Mouse (Mus musculus) frontal cortex, adult 2 months (tissue): Measurements from ENCODE around the gene Hsp90ab1. TPM values are rescaled to one million over a fixed set of nuclear protein-coding genes. Genes with fewer than 3 reads are reported as not detected.

Experiments
- DNase-seq, 2 experiments: peaks; one replicate each; pipeline ENCODE4 v3.0.0; 2022; ENCODE audit warnings: low spot score in 1 of 2; ENCODE audit errors: extremely low spot score in 1 of 2
- polyA plus RNA-seq: library from polyadenylated mRNA; depleted of rRNA; stranded (reverse); fragments of >200 nt; gene quantifications from 2 replicates; pipeline ENCODE4 v1.2.3, GENCODE M21; 2012

Gene Hsp90ab1
- polyA plus RNA-seq, 1 experiment: 985 TPM

DNA sequence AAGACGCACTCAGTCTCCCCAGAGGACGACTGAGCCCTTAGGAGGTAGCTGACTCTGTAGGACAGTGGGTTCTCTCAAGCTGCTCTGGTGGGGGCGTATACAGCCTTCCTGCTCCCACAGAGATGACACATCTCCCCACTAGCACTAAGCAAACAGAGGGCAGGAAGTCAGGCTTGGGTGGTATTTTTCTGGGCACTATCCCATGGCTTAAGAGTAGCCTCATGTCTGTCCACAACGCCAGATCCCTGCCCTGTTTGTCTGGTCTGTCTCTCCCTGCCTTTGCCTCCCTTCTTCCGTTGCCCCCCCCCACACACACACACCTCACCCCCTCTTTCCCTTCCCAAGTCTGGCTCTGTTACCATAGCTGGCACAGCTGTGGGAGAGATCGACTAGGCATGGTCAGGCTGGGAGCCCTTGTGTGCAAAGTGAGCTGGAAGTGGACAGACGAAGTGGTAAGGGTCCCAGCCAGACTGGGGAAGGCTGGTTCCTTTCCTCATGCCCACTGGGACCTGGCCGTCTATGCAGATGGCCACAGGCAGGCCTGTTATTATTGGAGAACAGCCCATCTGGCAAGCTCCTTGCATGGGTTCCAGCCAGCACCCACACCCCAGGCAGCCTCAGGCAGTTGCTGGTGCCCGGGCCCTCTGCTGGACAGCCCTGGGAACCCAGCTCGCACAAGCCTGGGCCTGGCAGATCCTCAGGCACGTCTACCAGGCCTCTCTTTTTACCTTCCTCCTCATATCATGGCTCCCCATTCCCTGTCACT lies 23.7 kb upstream of the Hsp90ab1 start:
- peak in 1 of 2 experiments; percentile 73 for DNase-seq

DNA sequence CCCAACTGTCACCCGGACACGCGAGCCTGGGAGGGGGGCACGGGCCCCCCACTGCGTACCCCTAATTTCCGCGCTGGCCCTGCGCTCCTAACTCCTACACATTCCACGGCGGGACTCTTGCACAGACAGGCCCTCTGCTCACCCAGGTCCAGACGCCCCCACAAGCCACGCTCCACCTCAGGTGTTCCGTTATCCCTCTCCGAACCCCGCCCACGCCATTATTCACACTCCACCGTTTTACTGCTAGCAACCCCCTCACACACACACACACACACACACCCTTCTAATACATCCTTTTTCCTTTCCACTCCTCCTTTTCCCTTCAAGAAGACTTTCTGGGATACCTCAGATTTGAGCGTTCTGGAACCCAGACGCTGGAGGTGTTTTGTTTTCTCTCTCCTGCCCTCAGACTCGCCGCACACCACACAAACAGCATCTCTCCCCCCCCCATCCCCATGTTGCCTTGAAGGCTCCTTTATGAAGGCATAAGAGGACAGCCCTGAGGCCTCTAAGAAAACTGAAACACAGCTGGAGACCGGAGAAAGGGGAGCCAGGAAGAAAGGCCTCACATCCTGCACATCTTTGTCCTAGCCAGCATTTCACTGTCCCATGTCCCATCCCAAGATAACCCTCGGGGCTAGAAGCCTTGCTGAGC lies 22.8 kb upstream of the Hsp90ab1 start:
- DNase-seq: peak in 1 of 2 experiments; percentile 59

DNA sequence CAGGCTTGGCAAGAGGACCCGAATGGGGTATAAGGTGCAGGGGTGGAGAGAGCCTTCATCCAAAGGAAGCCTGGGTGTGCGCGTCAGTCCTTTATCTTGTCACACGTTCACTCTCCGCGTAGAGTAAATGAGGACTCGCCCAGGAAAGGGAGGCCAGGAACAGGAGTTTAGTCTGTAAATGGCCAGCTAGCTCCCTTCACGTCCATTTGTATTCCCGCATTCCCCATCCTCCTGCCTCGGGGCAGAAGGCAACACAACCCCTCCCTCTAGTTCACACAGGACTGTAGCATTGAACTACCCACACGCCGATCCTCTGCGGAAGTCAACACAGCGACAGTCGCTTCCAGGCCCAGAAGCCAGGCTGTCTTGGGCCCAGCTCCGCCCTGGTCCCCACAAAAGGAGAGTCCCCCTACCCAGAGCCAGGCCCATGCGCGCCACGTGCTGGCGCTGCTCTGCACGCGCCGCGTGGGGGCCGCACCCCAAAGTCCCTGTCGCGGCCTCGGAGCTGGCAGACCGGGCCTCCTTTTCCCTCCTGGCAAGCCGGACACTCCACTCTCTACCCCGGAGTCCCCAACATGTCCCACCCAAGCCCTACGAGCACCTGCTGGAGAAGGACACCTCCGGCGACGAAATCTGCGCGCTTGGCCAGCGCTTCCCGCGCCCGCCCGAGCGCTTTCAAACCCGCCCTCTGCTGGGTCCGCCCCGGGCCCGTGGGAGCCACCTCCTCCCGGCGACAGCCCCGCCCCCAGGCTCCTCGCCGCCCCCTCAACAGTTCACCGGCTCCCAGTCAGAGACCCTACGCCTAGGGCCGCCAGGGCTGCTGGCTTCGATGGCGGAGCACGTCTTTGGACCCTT lies 22.0 kb upstream of the Hsp90ab1 start:
- DNase-seq: no peak

DNA sequence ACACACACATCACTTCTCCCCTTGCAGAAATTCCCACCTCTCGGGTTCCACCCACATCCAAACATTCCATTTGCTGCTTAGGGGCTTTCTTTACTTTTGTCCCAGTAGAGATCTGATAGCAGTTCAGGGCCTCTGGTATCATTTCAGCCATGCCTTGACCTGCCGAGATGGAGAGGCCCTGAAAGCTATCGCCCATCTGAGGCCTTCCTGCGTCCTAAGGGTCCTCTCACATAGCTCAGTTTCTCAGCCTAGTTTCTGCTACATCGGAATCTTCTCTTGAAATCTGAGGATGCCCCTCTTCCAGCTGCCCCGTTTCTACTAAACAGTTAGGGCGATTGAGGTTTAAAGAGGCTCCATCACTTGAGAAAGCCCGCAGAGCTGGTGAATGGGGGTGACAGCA lies 21.1 kb upstream of the Hsp90ab1 start:
- no peak for DNase-seq

DNA sequence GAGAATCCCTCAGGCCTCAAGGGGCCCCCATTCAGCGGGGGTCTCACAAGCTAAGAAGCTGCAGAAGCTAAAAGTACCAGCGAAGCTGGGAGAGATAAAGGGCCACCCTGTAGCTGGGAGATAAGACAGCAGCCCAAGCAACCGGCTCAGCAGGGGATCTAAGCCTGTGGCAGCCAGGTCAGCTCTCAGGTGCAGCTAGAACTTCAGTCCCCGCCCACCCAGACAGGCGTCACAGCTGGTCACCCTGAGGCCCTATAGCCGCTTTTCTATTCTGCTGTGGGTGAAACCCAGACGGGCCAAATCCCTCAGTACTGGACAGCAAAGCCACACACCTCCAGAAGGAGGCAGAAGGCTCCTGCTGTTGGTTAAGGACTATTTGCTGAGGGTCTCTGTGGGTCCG lies 20.4 kb upstream of the Hsp90ab1 start:
- no peak for DNase-seq

DNA sequence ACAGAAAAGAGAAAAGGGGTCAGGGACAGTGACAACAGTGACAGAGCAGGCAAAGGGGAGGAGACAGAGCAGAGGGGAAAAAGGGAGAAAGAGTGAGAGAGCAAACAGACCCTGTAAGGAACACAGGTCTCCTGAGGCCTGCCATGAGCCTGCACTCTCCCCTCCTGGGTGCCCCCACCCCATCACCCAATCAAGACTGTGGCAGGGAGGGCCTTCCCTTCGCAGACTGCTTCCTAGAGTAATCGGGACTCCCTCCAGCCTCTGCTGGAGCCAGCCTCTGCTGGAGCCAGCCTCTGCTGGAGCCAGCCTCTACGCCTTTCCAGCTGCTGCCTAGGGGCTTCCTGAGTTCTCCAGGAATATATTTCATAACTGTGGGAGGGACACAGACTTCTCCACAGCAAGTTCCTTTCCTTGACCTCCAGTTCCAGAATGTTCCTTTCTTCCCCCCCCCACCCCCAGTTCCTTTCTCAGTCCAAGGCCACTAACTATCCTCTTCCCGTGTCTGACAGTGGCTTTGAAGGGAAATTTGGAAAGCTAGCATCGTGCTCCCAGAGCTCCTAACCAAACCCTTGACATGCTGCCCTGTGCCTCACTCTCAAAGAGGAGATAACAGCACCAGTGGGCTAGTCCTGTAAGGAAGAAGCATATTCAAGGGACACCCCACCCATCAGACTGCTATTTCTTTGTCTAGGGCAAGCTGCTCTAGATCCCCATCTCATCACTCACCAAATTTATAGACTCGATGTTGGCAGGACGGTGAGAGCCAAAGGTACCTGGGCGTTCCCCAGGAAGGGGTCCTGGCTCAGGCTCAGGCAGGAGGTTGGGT lies 19.7 kb upstream of the Hsp90ab1 start:
- DNase-seq: no peak

DNA sequence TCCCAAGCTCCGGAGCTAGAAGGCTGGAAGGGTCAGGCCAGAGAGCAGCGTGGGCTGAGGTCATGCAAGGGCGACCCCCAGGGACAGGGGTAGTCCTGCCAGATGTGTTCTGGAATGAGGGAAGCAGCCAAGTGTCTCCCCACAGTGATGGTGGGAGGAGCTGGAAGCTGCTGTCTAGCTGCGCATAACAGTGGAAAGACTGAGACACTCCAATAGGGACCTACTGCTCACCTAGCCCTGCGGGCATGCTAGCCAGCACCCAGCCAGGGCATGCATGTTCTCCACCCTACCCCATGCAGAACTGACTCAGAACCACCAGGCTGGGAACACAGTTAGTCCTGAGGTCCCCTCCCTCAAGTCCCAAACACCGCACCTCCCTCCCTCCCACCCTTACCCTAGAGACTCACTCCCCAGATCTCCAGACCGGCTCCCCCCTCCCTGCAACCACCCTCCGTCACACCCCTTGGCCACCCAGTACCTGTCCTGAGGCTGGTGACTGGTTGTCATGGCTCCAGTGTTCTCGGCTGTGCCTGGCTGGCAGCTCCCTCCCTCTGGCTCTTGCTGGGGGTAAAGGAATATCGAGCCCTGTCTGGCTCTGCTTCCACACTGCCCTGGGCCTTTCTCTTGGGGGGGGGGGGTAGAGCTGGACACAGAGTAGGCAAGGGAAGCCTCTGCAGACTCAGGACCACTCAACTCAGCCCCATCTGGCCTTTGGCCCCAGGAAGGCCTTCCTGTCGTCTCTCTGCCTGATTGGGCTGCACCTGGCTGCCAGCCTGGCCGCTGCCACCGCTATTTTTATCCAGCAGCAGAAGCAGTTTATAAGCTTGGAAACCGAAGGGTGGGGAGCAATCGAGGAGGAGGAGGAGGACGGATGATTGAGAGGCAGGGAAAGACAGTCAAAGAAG lies 18.9 kb upstream of the Hsp90ab1 start:
- no peak for DNase-seq

DNA sequence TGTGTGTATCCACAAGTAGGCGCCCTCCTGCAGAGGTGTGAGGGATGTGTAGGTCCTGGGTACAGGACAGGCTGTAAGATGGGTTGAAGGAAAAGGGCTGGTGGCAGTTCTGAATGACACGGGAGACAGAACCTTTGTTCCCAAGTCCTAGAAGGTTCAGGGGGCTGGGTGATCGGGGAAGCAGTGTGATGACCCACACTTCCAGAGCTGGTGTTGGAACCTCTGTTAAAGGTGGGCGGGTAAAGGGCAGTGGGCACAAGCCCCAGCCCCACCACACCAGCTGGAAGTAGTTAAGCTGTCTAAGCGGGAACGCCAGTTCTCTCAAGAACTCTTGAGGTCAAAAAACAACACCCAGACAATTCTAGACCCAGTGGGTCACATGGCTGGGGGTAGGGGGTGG lies 17.3 kb upstream of the Hsp90ab1 start:
- DNase-seq: no peak

DNA sequence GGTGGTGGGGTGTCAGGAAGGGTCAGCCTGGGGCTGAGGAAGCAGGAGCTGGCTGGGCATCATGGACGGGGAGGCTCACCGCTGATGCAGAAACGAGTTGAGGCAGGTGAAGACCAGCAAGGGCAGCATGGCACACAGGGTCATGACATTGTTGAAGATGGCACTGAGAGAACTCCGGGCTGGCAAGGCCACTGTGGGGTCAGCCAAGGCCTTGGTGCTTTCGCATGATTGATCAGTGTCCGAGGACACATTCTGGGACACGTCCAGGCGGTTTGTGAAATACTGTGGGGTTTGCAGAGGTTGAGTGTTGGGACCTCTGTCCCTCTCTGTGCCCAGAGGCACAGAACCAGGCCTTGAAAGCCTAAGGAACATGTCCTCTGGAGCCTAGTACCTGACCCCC lies 16.8 kb upstream of the Hsp90ab1 start:
- DNase-seq: no peak

DNA sequence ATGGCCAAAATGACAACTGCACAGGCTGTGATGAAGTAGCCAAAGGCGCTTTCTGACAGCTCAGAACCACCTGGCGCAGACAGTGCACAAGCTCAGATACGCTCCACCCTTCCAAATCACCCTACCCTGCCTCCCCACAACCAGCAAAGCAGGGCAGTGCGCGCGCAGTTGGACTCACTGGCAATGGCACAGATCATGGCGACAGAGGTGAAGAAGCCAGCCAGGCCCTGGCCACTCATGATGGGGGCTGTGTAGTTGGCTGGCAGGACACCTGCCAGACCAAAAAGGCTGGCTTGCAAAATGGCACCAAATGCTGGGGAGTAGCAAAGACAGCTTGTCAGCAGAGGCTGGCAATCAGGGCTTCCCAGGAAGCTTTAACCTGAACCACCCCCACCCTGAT lies 16.2 kb upstream of the Hsp90ab1 start:
- DNase-seq: no peak

DNA sequence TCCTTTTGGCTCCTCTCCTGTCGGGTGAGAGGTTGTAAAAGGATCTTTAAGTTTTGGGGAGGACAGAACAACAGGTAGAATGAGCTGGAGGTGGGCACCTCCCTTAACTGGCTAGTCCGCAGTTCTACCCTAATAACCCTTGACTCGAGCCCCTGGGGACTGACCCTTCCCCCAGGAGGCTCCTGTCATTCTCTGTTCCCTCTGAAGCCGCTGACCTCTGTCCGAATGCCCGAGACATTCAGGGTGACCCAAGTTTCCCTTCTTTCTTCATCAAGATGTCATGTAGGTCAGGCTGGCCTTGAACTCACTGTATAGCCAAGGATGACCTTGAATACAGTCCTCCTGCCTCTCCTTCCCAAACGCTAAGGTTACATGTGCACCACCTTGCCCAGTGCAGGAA lies 15.3 kb upstream of the Hsp90ab1 start:
- no peak for DNase-seq

DNA sequence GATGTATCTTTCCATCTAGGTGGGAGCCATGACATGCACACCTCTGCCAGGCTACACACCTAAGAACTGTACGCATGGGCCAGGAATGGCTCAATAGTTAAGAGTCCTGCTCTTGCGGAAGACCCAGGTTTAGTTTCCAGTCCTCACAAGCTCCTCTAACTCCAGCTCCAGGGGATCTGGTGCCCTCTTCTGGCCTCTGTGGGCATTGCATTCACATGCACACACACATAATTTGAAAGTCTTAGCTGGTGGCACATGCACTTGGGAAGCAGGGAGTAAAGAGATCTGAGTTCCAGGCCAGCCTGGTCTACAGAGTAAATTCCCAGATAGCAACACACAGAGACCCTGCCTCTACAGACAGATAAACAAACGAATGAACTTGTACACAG lies 13.4 kb upstream of the Hsp90ab1 start:
- DNase-seq: no peak

DNA sequence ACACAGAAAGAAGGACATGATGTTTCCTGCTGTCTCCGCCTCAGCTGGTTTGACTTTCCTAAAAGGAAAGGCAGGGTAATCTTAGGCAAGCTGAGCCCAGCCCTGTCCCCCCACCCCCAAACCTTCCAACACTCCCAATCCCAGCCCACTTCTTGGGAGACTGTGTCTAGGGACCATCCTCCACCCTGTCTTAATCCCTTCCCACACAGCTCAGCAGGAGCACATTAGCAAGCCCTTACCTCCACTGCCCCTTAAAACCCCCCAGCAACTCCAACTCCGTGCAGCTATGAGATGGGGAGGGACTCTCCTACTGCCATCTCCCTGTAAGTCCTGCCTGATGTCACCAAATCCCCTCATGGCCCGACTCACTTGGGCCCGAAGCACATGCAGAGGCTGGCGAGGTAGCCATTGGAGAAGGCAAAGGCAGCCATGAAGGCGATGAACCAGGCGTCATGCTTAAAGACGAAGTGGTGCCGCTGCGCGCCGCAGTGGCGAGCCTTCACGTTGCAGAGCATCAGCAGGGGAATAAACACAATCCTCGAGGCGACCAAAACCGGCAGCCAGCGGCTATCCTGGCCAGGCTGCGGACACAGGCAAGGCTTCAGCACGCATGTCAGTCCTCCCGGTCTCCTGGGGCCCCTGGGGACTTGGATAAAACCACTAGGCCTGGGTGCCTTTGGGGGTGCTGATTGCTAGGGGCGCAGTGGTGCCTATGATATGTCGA lies 12.8 kb upstream of the Hsp90ab1 start:
- no peak for DNase-seq

DNA sequence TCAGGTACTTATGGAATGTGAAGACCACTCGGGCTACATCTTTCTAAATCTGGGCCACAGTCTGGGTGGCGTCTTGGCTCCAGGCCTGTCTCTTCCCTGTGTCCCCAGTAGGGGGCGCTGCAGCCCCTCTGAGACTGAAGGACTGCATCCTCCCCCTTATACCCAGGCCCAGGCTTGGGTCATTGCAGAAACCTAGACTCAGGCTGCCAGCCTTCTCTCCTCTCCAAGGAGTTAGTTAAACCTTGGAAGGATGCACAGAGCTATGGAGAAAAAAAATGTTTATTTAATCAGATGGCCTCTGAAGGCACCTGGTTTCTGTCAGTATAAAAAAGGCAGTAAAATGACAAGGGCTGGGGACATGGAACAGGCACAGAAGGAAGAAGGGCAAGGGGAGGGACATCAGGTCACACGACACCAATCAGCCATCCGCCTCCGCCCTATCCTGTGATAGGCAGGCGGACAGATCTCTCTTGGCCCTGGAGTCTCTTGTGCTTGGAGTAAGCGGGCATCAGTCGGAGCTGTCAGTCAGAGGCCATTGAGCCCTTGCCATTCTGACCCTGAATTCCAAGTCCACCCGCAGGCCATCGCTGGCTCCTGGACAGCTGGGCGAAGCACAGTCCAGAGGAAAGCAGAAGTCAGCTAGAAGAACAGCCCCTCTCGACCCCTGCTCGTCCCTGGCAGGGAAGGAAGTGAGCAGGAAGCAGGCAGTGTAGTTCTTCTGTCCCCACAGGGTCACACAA lies 12.0 kb upstream of the Hsp90ab1 start:
- peak in 1 of 2 experiments; percentile 85 for DNase-seq

DNA sequence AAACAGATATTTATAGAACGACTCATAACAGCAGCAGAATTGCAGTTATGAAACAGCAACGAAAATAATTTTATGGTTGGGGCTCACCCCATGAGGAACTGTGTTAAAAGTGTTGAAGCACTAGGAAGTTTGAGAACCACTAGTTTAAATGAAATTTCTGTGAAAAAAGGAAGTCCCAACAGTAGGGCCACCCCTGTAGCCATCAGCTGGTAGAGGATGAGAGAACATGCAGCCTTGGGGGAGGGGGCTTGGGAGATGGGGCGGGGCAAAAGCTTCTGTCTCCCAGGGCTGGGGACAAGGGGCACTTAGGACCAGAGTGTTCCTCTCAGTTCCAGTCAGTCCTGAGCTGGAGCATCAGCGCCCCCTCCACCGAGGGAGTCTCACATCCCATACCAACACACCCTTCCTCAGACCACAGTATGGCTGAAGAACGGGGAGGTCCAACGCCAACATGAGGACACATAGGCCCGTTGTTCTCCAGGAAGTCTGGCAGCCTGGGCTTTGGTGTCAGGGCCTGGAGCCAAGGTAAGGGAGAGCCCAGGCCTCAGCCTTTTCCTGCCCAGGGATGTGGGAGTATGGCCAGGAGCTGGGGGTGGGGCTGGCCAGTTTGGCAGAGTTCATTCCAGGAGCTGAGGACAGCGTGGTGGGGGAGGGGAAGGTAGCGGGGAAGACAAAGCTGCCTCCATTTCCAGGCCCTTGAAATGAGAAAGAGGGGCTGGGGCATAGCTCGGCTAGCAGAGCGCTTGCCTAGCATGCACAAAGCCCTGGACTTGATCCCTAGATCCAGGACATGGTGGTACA lies 11.2 kb upstream of the Hsp90ab1 start:
- DNase-seq: peak in 1 of 2 experiments; percentile 63

DNA sequence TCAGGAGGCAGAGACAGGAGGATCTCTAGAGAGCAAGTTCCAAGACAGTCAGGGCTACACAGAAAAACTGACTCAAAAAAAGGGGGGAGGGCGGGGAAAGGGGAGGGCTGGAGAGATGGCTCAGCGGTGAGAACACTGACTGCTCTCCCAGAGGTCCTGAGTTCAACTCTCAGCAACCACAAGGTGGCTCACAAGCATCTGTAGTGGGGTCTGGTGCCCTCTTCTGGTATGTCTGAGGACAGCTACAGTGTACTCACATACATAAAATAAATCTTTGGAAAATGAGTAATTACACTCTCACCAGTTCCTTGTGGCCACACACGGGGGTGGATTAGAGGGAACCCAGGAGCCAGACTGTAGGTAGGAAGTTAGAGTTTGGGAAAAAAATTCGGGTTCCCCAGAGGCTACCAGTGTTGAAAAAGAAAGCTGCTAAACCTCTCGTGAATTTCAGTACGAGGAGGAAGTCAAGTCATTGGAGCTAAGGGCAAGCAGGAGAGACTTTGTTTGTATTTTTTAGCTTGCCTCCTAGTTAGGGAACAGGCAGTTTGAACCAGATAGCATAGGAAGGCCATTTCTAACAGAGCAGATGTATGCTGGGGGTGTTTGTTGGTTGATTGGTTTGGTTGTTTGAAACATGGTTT lies 9.8 kb upstream of the Hsp90ab1 start:
- peak in 1 of 2 experiments; percentile 53 for DNase-seq

DNA sequence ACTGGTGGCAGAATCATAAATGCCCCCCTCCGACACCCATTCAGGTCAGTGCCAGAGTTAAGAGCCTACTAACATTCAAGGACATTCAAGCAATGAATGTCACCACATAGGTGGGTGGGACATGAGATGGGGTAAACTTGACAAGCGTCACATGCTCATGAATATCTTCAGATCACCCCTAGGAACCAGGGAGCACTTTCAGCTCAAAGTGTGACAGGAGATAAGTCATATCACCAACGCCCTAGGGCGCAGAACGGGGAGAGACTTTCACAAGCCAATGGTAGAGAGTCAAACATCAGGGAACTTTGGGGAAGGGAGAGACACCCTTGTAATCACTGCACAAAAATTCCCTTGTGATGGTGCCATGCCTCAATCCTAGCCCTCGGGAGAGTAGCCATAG lies 9.1 kb upstream of the Hsp90ab1 start:
- no peak for DNase-seq
